In the genomic region with DNA sequence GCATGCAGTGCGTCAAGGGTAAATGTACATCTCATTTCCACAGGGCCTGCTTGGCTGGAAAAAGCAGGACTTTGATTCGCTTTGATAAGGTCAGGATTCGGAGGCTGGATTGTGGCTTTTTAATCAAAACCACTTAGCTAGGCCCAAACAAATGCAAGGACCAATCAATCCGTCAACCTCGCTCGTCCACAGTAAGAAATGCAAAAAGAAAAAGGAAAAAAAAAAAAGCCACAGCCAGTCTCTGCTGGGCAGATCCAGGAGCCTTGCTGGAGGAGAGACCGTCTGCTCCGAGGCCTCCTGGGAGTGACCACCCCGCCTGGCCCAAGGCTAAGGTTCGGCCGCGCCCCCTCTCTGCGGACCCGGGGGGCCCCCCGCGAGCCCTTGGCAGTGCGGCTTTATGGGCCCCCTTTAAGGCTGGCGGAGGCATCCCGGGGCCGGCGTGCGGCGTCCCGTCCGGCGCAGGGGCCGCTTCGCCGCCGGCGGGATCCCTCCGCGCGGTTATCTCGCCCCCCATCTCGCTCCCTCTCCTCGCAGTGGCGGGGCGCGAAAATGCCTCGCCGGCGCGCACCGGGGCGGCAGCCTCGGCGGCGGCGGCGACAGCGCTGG, we compare ENCODE assay signal across 8 mouse cellular contexts. TPM values are rescaled to one million over a fixed set of nuclear protein-coding genes. Genes with fewer than 3 reads are reported as not detected.
DNase-seq lines count a peak whose midpoint lies in the region; ATAC-seq and TF ChIP-seq lines count a peak whose summit lies in the region.

Hoxd8 (plus strand) TSS at position 223 of the 606 bp plus-strand sequence.

- under 1% methylated on average over 48 of the region's 52 CpGs for WGBS in midbrain, embryonic 14.5 days

- no peaks in the 10 kb centered on the region for H3K9me3 ChIP-seq in midbrain, embryonic 14.5 days (ENCODE audit: control insufficient read depth, low read length)

- POLR2A ChIA-PET in Patski (lab: Charles Lee): no interaction called here

- H3K4me3 ChIP-seq in midbrain, embryonic 14.5 days (replicated peaks; ENCODE audit: low read depth, low read length): peak within 1 kb of the TSS; percentile 24

- H3K9ac ChIP-seq in midbrain, embryonic 14.5 days (replicated peaks; ENCODE audit: low read length): no peak within 1 kb of the TSS

- in situ Hi-C loops in Patski (cut with MboI; ENCODE audit: low pct_unique_long_range_greater_than_20kb): loop anchor here (5.0 kb wide), 2 partner anchors 613 to 883 kb away; no protein-coding TSS in a partner anchor

- H3K27me3 ChIP-seq in Patski: peaks cover 16% of the 10 kb centered on the region
- peaks cover 95% of the 10 kb centered on the region for H3K27me3 ChIP-seq in midbrain, embryonic 14.5 days (ENCODE audit: control insufficient read depth, insufficient read depth, low read length)

- CTCF ChIA-PET in Patski (lab: Charles Lee): interaction anchor here (1.0 kb wide), 1 partner anchor 446 kb away, joined by 3 read pairs; no protein-coding TSS in a partner anchor

- no peaks in the 10 kb centered on the region for H3K4me1 ChIP-seq in midbrain, embryonic 14.5 days (ENCODE audit: control insufficient read depth, insufficient read depth, low read length)

- ATAC-seq in Patski: peak; percentile 24
- no peak for ATAC-seq in midbrain, embryonic 14.5 days (ENCODE audit: low FRiP score, low TSS enrichment)

- TF ChIP-seq CTCF in Patski (IDR thresholded peaks at IDR 0.05): no peak

- no peak within 1 kb of the TSS for H3K27ac ChIP-seq in midbrain, embryonic 14.5 days (replicated peaks; ENCODE audit: low read depth, low read length)

- DNase-seq in 3T3-L1 (ENCODE audit: low read depth, low spot score) (peak; percentile 71), Patski (ENCODE audit: low read depth, low spot score) (no peak)
- peak; percentile 82 for DNase-seq in forelimb bud, embryonic 11.5 days (ENCODE audit: low read depth, low spot score)
- DNase-seq in kidney, adult 8-10 months: peak; percentile 81 to 83
- DNase-seq in midbrain, embryonic 14.5 days: no peak
- peak; percentile 78 for DNase-seq in yolk sac, embryonic 10.5 days (ENCODE audit: low spot score)
- no peak for DNase-seq in layer of hippocampus, adult 8-10 months (ENCODE audit: low spot score in 2 of 2)
- no peak for DNase-seq in left cerebral cortex, adult 9 months (ENCODE audit: low spot score in 2 of 2)

- peak within 1 kb of the TSS; percentile 51 for H3K4me2 ChIP-seq in midbrain, embryonic 14.5 days (ENCODE audit: low read length)

- H3K36me3 ChIP-seq in midbrain, embryonic 14.5 days (ENCODE audit: control insufficient read depth, insufficient read depth, low read length): no peaks in the 10 kb centered on the region

RNA-seq across cellular contexts. Expression of gene Hoxd8, which starts in this region (rescaled TPM):
- 17.1 TPM for polyA plus RNA-seq in Patski (2021)
- polyA plus RNA-seq in midbrain, embryonic 14.5 days (2014; fragmentation: Nextera tagmentation; extraction: Ambion mirVana): not detected in 2 replicates
- total RNA-seq in layer of hippocampus, adult 8-10 months (2022): not detected

Comparison
In these comparisons a context has a peak if more than half of its experiments do, and no peak if none do; other contexts are left out.
1. RNA of gene Hoxd8 (polyA plus RNA-seq): 17.1 TPM in Patski (single experiment); not detected in midbrain, embryonic 14.5 days; every median in the first group is over 10 times any median in the second.
2. DNase-seq: peak in 3T3-L1 (single experiment), forelimb bud, embryonic 11.5 days (single experiment), kidney, adult 8-10 months (2 of 2) and yolk sac, embryonic 10.5 days (single experiment); none in Patski (single experiment), midbrain, embryonic 14.5 days (single experiment), layer of hippocampus, adult 8-10 months (0 of 2) and left cerebral cortex, adult 9 months (0 of 2).